Mouse (Mus musculus) CH12.LX (cell line): ENCODE results near the gene Terf2.

ENCODE experiments used
- CHD1 ChIP-seq: IDR thresholded peaks from 2 replicates; pipeline ENCODE4 v1.6.1; 2012; ENCODE audit warnings: low read depth, low read length, improper control_type of control experiment, inconsistent platforms
- CTCF ChIP-seq, 2 experiments: IDR thresholded peaks in 1 of 2; conservative IDR thresholded peaks in 1 of 2; 2 replicates each; pipeline ENCODE4 v1.5.1; 2011 to 2012; ENCODE audit warnings: low read depth in 2 of 2, low read length in 2 of 2, improper control_type of control experiment in 1 of 2, inconsistent platforms in 1 of 2, mild to moderate bottlenecking in 1 of 2, moderate library complexity in 1 of 2
- E2F4 ChIP-seq: IDR thresholded peaks from 2 replicates; pipeline ENCODE4 v1.6.1; 2011; ENCODE audit warnings: low read depth, low read length, improper control_type of control experiment; ENCODE audit not compliant: insufficient replicate concordance
- EP300 ChIP-seq: IDR thresholded peaks from 2 replicates; pipeline ENCODE4 v1.6.1; 2011; ENCODE audit warnings: low read length, improper control_type of control experiment
- HCFC1 ChIP-seq: IDR thresholded peaks from 2 replicates; pipeline ENCODE4 v1.6.1; 2012; ENCODE audit warnings: low read depth, mild to moderate bottlenecking, inconsistent platforms, low read length, improper control_type of control experiment
- KAT2A ChIP-seq: IDR thresholded peaks from 2 replicates; pipeline ENCODE4 v1.6.1; 2012; ENCODE audit warnings: low read length, improper control_type of control experiment, inconsistent platforms; ENCODE audit not compliant: insufficient replicate concordance
- NELFE ChIP-seq: IDR thresholded peaks from 2 replicates; pipeline ENCODE4 v1.6.1; 2011; ENCODE audit warnings: low read depth, low read length, improper control_type of control experiment
- NRF1 ChIP-seq: IDR thresholded peaks from 2 replicates; pipeline ENCODE4 v1.6.1; 2014; ENCODE audit warnings: low read depth, mild to moderate bottlenecking, inconsistent platforms, low read length, improper control_type of control experiment, moderate library complexity
- POLR2A ChIP-seq: IDR thresholded peaks from 2 replicates; pipeline ENCODE4 v1.6.1; 2011; ENCODE audit warnings: low read depth, mild to moderate bottlenecking, improper control_type of control experiment, low read length
- SMC3 ChIP-seq: IDR thresholded peaks from 2 replicates; pipeline ENCODE4 v1.6.1; 2011; ENCODE audit warnings: low read depth, low read length, improper control_type of control experiment
- TBP ChIP-seq: conservative IDR thresholded peaks from 2 replicates; pipeline ENCODE4 v1.6.1; 2011; ENCODE audit warnings: low read depth, low read length, improper control_type of control experiment

GRCm38 (mm10) chr8:107142539-107142938 lies 46.2 kb upstream of the Terf2 start:
- TF ChIP-seq CTCF (conservative IDR thresholded peaks at IDR 0.05 in 1 of 2, IDR thresholded peaks at IDR 0.05 in 1 of 2; ENCODE audit: low read depth in 2 of 2, low read length in 2 of 2) (no peak), CHD1 (no peak), KAT2A (no peak), EP300 (no peak), HCFC1 (no peak), NRF1 (no peak), POLR2A (no peak), NELFE (no peak), SMC3 (no peak), TBP (no peak), E2F4 (no peak)
